Mouse (Mus musculus) skeletal muscle tissue, adult 2 months (tissue): ENCODE results near the gene Tnfrsf23.
"Not testable (repeated sequence)": the region's sequence is repeated elsewhere in the genome, so short reads cannot be mapped to it uniquely, and the experiment has no call there.

Source experiments
- DNase-seq: peaks from one replicate; pipeline ENCODE4 v3.0.0-alpha.2; 2012; ENCODE audit warnings: low read depth, low spot score

Tnfrsf23 gene

DNA sequence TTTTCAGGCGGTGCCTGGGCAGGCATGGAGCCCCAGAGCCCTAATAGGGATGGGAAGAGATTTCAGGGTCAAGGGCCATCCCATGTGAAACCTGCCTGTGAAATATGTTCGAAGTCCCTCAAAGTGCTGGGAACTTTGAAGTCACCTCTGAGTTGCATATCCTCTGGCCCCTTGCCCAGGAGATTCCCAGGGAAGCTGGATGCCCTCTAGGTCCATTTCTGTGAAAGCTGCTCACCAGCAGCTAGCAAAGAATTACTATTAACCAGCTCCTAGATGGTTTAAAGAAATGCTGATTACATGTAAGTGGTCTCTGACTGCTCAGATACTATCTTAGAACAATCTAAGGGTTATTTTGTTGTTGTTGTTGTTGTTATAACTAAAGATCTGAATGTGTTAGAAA, 1.1 kb downstream of the Tnfrsf23 start:
- not testable (repeated sequence) for DNase-seq

DNA sequence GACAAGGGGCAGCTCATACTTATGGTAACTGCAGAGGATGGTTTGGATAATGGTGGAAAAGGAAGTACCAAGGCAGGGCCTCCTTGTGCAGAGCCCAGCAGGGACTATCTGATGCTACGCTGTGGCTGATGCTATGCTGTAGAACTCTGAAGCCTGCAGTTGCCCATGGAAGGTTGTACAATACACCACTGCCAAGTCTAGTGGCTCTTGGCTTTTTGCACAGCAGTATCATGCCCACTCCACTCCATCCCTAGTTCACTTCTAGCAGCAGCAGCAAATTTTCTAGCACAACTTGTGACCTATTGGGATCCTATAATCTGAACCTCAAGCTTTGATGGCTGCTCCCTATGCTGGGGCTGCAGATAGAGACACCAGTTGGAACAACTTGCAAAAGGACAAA, 4.1 kb downstream of the Tnfrsf23 start:
- no peak for DNase-seq

GRCm38 (mm10) chr7:143680836-143681235, 4.8 kb downstream of the Tnfrsf23 start:
- DNase-seq = not testable (repeated sequence)

DNA sequence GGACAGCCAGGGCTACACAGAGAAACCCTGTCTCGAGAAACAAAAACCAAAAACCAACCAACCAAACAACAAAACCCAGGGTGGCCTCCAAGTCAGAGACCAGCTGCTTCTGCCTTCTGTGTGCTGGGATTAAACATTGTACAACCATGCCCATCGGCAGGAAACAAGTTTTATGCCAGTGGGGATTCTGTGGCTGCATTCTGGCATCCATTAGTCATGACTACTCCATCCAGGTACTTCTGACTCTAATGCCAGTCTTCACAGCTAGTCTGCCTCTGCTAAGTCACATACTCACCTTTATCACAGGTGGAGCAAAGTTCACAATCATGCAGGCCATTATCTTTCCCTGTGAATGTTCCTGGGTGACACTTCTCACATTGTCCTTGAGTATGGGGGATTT, 6.0 kb downstream of the Tnfrsf23 start:
- not testable (repeated sequence) for DNase-seq

GRCm38 (mm10) chr7:143666427-143667311, 19.0 kb downstream of the Tnfrsf23 start:
- no peak for DNase-seq

DNA sequence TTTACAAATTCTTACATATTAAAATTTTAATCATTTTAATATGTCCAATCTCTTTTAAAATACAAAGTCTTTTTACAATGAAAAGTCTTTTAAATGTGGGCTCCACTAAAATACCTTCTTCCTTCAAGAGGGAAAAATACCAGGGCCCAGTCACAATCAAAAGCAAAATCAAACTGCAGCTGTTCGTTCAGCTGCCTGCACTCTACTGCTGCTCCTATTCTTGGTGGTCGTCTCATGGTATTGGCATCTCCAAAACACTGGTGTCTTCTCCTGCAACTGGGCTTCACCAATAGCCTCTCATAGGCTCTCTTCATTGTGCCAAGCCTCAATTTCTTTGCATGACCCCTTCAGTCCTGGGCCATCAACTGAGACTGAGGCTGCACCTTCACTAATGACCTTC, 22.2 kb downstream of the Tnfrsf23 start:
- DNase-seq = no peak

DNA sequence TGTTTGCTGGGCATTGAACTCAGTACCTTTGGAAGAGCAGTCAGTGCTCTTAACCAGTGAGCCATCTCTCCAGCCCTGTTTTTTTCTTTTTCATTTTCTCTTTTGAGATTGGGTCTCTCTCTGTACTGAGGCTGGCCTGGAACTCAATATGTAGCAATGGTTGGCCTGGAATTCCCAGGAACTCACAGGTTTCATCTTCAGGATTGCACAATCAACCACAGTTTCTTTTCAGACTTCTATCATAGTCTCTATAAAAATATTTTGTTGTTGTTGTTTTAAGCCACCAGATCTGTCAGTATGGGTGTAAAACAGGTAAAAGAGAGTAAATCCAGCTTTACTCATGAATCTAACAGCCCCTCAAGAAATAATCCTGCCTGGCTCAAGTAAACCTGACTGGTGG, 24.9 kb downstream of the Tnfrsf23 start:
- no peak for DNase-seq

GRCm38 (mm10) chr7:143649769-143650346, 35.8 kb downstream of the Tnfrsf23 start:
- DNase-seq = not testable (repeated sequence)

DNA sequence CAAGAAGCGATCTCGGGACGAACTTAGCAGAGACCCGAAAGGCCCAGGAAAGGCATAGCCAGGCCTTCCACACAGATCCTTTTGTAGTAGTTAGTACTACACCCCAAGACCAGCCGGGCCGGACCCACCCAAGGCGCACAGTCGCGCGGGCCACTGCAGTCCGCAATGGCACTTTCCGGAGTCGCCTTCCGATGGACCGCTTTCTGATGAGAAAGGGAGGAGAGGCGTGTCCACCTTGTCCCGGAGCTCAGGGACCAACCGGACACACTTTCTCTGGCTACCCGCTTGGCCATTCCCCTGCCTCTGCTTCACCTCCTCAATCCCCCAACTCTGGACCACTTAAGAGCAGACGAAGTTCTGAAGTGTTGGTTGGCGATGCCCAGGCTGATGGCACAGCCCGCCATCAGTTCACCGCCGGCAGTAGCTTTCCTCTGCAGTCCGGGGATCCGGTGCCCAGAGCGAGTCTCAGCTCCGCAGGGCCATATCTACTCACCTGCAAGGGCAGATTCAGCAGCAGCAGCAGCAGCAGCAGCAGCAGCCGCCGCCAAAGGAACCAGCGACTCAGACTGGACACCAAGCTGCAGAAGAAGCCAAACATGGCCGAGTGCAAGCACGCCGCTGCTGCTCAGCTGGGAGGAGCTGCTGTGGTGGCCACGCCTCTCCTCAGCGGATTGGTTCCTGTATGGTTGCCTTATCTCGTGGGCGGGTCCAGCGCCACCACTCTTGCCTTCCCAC, 36.5 kb downstream of the Tnfrsf23 start, which contains the start of gene Tnfrsf22:
Tnfrsf22 (minus strand) TSS at position 628 of the 735 bp plus-strand sequence.
- DNase-seq = peak; percentile 52

GRCm38 (mm10) chr7:143643949-143644348, 41.7 kb downstream of the Tnfrsf23 start:
- not testable (repeated sequence) for DNase-seq

DNA sequence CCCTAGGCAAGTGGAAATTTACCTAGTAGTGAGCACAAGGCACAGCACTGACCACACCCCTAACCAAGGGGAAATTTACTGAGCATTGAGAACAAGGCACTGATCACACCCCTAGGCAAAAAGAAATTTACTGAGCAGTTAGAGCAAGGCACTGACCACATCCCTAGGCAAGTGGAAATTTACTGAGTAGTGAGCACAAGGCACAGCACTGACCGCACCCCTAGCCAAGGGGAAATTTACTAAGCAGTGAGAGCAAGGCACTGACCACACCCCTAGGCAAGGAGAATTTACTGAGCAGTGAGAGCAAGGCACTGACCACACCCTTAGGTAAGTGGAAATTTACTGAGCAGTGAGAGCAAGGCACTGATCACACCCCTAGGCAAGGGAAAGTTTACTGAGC, 49.0 kb downstream of the Tnfrsf23 start:
- no peak for DNase-seq

DNA sequence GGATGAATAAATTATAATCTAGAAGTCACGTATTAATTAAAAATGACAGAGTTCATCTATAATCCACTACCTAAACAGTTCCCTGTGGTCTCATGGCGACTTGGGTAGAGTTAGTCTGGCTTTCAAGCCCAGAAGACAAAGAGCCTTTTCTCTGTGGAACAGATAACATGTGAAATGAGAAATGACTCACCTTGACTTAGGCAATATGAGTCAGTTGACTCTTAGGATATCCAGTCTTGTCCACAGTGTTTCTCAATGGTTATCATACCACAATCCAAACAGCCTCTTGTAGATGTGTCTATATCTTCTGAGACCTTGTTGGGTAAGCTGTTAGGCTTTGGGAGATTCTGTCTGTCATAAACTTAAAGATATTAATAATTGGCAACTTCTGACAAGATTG, 54.2 kb downstream of the Tnfrsf23 start:
- no peak for DNase-seq

DNA sequence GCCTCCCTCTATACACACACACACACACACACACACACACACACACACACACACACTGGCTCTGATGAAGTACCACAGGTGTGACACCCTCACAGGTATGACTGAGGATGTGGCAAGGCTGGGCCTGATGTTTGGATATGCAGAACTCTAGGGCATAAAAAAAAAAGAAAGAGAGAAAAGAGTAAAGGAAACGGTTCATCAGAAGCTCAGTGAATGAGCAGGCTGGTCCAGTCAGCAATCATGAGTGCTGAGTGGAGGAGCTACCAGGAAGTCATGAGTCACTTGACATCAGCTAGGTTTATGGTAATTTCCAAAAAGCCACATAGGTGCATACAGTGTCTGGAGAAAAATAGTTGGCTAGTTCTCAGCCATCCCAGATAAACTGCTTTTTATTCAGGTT, 56.2 kb downstream of the Tnfrsf23 start:
- no peak for DNase-seq

DNA sequence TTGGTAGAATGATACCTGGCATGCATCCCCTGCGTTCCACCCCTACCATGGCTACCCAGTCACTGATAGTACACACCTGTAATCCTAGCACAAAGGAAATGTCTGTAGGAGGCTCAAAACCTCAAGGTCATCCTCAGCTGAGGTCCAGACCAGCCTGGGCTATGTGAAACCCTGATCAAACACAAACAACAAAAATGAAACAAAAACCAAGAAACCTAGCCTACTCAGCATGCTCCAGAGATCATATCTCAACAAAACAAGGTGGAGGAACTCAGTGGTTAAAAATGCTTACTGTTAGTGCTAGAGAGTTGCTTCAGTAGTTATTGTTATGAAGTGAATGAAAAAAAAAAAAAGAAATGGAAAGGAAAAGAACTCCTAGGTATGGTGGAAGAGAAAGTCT, 57.1 kb downstream of the Tnfrsf23 start, which contains the start of gene Tnfrsf26:
Tnfrsf26 (minus strand) TSS at position 183 of the 400 bp plus-strand sequence.
- DNase-seq = no peak

GRCm38 (mm10) chr7:143627555-143628286, 58.0 kb downstream of the Tnfrsf23 start:
- DNase-seq = no peak

DNA sequence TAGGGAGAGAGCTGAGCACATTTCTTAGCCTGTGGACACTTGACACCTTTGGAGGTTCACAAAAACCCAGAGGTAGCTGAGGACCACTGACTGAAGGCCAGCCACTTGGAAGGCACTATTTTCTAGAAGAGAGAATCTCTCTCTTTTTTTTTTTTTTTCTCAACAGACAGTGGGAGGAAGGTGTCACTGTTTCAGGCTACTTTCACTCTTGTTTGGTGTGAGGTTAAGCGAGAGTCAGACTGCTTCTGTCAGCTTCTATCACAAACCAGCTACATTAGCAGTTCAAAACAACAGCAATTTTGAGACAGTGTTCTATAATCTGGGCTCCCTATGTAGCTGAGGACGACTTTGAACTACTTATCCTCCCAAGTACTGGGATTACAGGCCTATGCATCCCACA, 59.5 kb downstream of the Tnfrsf23 start:
- DNase-seq = no peak

DNA sequence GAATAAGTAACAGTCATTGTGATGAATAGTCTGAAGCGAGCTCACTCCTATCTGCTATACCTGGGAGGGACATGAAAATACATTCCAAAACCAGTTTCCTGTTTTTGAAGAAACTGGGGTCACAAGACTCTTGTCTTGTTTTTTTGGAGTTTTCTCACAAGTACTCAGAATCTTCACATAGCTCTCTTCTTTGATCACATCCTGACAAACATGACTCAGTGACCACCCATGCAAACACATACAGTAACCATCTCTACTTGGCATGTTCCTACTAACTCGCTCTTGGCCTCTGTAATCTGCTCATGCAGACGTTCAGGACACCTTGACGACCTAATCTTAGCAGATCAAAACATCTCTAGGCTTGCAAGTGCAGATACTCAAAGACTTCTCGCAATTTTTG, 60.5 kb downstream of the Tnfrsf23 start:
- DNase-seq = no peak

DNA sequence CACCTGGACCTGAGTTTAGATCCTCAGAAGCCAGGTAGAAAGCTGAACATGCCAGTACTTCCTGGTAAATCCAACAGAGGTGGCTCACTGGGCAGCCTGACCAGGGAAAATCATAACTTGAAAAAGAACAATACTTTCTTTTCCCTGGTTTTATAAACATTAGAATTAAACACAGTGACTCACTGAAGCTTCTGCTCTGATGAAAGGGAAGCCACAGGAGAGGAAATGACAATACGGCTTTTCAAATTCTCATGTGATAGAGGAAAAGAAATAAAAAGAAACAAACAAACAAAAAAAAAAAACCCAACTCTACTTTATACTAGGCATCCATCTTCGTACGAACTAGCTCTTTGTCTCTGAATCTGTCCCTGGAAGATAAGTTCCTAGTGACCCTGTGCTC, 61.1 kb downstream of the Tnfrsf23 start:
- no peak for DNase-seq

GRCm38 (mm10) chr7:143620951-143621350, 64.7 kb downstream of the Tnfrsf23 start:
- no peak for DNase-seq
